Mouse (Mus musculus): ENCODE measurements at regions not wholly inside any gene's neighbourhood (a gene's known extent, or its start where the extent isn't known, plus 50 kb on each side); places are given as distances from the start of the nearest gene placed in this dataset.

DNA sequence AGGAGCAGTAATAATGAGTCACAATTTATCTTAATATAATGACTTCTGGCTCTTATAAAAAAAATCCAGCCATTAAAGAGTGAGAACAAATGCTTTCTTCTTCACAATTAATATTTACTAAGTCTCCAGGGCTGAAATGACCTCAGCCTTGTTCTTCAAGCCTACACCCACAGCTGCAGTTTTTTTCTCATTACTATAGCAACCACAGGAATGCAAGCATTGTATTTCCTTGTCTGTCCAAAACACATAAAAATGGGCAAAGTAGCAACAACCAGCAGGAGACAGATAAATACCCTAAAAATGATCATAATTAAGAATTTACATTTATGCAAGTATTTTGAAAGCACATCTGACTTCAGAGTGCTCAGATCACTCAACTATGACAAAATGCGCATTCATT is 76.5 kb upstream of the Ferd3l start:
- WGBS, result 90% methylated on average over 1 of the region's 1 CpGs
- Histone ChIP-seq H3K9me3 (no peaks in the 10 kb centered on the region), H3K4me2 (no peak overlapping the region), H3K27me3 (replicated peaks) (no peaks in the 10 kb centered on the region), H3K36me3 (no peaks in the 10 kb centered on the region), H3K27ac (replicated peaks) (no peak overlapping the region), H3K4me3 (no peak overlapping the region), H3K9ac (no peak overlapping the region), H3K4me1 (peaks cover 6% of the 10 kb centered on the region)
- ATAC-seq (ENCODE audit: extremely low read depth, insufficient number of reproducible peaks, low FRiP score, low TSS enrichment), result no peak
